ENCODE assay signal across 9 mouse cellular contexts in the genomic region with DNA sequence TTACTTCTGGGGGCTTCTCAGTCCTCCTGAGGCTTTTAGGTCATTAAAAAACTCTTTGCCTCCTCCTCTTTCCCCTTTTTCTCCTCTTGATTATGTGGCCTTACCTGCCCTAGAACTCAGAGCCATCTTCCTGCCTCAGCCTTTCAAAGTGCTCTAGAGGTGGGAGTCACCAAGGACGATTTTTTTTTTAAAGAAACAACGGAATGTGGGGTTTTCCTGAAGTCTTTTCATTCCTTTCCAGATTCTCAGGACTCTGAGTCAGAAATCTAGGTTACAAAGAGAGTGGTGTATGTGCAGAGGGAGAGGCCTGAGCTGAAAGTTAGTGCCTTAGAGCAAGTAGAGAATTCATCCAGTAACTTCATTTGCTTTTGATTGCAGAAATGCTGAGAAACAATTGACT. TPM values are rescaled to one million over a fixed set of nuclear protein-coding genes. Genes with fewer than 3 reads are reported as not detected.
DNase-seq lines count a peak whose midpoint lies in the region; ATAC-seq and TF ChIP-seq lines count a peak whose summit lies in the region.
"Had no signal": no experiment of that assay in that cellular context is flagged by ENCODE, and none has a peak within 500 bp of the region (broad histone marks: within the 10 kb centered on the region; RNA-seq: fewer than 3 reads in every experiment).

No protein-coding gene starts in this region.

- peak overlapping the region; percentile 100 for H3K27ac ChIP-seq in heart, embryonic 13.5 days (replicated peaks)
- H3K27ac ChIP-seq in ES-Bruce4 (ENCODE audit: insufficient read depth, low read length), result peak overlapping the region; percentile 22; the same call in 1 of the 2 replicates
- peak overlapping the region; percentile 99 for H3K27ac ChIP-seq in forebrain, postnatal 0 days (ENCODE audit: low read depth, low read length)
- H3K27ac ChIP-seq in midbrain, embryonic 10.5 days (replicated peaks), result peak overlapping the region; percentile 99

- no peak for DNase-seq in heart, postnatal 14 days
- no peak for DNase-seq in forebrain, postnatal 0 days
- no peak for DNase-seq in midbrain, embryonic 10.5 days (ENCODE audit: low spot score)
- no peak for DNase-seq in cerebellum, postnatal 36 days
- DNase-seq in layer of hippocampus, postnatal 10 days (ENCODE audit: low spot score in 2 of 2), result no peak
- no peak for DNase-seq in thymus, postnatal 14 days

- no peak for ATAC-seq in heart, embryonic 13.5 days (ENCODE audit: extremely low read depth, insufficient number of reproducible peaks, low FRiP score, low TSS enrichment)
- ATAC-seq in forebrain, postnatal 0 days, result no peak

- peak overlapping the region; percentile 75 for H3K4me3 ChIP-seq in heart, embryonic 13.5 days
- no peak overlapping the region for H3K4me3 ChIP-seq in ES-Bruce4 (ENCODE audit: low read depth, low read length)
- peak overlapping the region; percentile 75; the same call in 1 of the 2 replicates for H3K4me3 ChIP-seq in forebrain, postnatal 0 days (ENCODE audit: low read depth, low read length)
- H3K4me3 ChIP-seq in midbrain, embryonic 10.5 days, result peak overlapping the region; percentile 88

- H3K4me1 ChIP-seq in heart, embryonic 13.5 days, result peaks cover 71% of the 10 kb centered on the region
- peaks cover 4% of the 10 kb centered on the region for H3K4me1 ChIP-seq in ES-Bruce4 (ENCODE audit: control insufficient read depth, insufficient read depth, low read length)
- peaks cover 14% of the 10 kb centered on the region for H3K4me1 ChIP-seq in forebrain, postnatal 0 days (ENCODE audit: insufficient read depth)
- H3K4me1 ChIP-seq in midbrain, embryonic 10.5 days, result peaks cover 42% of the 10 kb centered on the region

- H3K9me3 ChIP-seq in heart, embryonic 13.5 days, result no peaks in the 10 kb centered on the region
- H3K9me3 ChIP-seq in ES-Bruce4 (replicated peaks; ENCODE audit: control insufficient read depth, insufficient read depth, low read length, poor library complexity, severe bottlenecking), result no peaks in the 10 kb centered on the region
- H3K9me3 ChIP-seq in forebrain, postnatal 0 days (ENCODE audit: low read length), result no peaks in the 10 kb centered on the region
- H3K9me3 ChIP-seq in midbrain, embryonic 10.5 days (replicated peaks), result no peaks in the 10 kb centered on the region

- TF ChIP-seq POLR2A in ES-Bruce4 (IDR thresholded peaks at IDR 0.05; ENCODE audit: insufficient read depth, low read length), result no peak

- TF ChIP-seq CTCF in ES-Bruce4 (IDR thresholded peaks at IDR 0.05; ENCODE audit: low read depth, low read length), result no peak
- TF ChIP-seq CTCF in forebrain, postnatal 0 days (IDR thresholded peaks at IDR 0.05; ENCODE audit: low read depth), result no peak

- peak overlapping the region; percentile 94 for H3K9ac ChIP-seq in heart, embryonic 13.5 days
- H3K9ac ChIP-seq in ES-Bruce4 (ENCODE audit: low read depth, poor library complexity, severe bottlenecking), result peak overlapping the region; percentile 19
- peak overlapping the region; percentile 93; the same call in 1 of the 2 replicates for H3K9ac ChIP-seq in forebrain, postnatal 0 days

- intact Hi-C loops in heart, postnatal 14 days (cut with DNase I), result loop anchor here (2.0 kb wide), 1 partner anchor 37 kb away; a partner anchor contains a TSS

- peaks cover 8% of the 10 kb centered on the region for H3K36me3 ChIP-seq in heart, embryonic 13.5 days
- H3K36me3 ChIP-seq in ES-Bruce4 (ENCODE audit: control insufficient read depth, insufficient read depth, low read length, poor library complexity, severe bottlenecking), result no peaks in the 10 kb centered on the region; the same call in 1 of the 2 replicates
- no peaks in the 10 kb centered on the region for H3K36me3 ChIP-seq in forebrain, postnatal 0 days (ENCODE audit: insufficient read depth)
- peaks cover 37% of the 10 kb centered on the region for H3K36me3 ChIP-seq in midbrain, embryonic 10.5 days

- TF ChIP-seq EP300 in ES-Bruce4 (IDR thresholded peaks at IDR 0.05; ENCODE audit: insufficient read depth, low read depth, low read length), result no peak

- H3K27me3 ChIP-seq in heart, embryonic 13.5 days (replicated peaks), result no peaks in the 10 kb centered on the region
- no peaks in the 10 kb centered on the region for H3K27me3 ChIP-seq in ES-Bruce4 (ENCODE audit: control insufficient read depth, insufficient read depth, low read length, poor library complexity, severe bottlenecking)
- no peaks in the 10 kb centered on the region for H3K27me3 ChIP-seq in forebrain, postnatal 0 days (ENCODE audit: insufficient read depth, low read length)
- H3K27me3 ChIP-seq in midbrain, embryonic 10.5 days (ENCODE audit: low read depth, poor library complexity, severe bottlenecking), result no peaks in the 10 kb centered on the region

- H3K4me2 ChIP-seq in heart, embryonic 13.5 days, result peak overlapping the region; percentile 91
- peak overlapping the region; percentile 74 for H3K4me2 ChIP-seq in forebrain, postnatal 0 days (ENCODE audit: low read depth)

- 51% methylated on average over 2 of the region's 2 CpGs for WGBS in heart, embryonic 13.5 days
- 34% methylated on average over 2 of the region's 2 CpGs for WGBS in forebrain, postnatal 0 days
- 62% methylated on average over 2 of the region's 2 CpGs for WGBS in midbrain, embryonic 10.5 days

RNA-seq across cellular contexts. Expression of a gene that starts 37.8 kb away (rescaled TPM):
- polyA plus RNA-seq in heart, embryonic 13.5 days (2015; fragmentation: Nextera tagmentation; extraction: Ambion mirVana), result 39.7 and 41.7 TPM in 2 replicates
- 10 to 100 TPM; 90.0 to 95.3 TPM for total RNA-seq in heart, postnatal 14 days (2021)
- polyA plus RNA-seq in ES-Bruce4 (2011; ENCODE audit: insufficient read depth, insufficient read length, low read depth, missing spikeins), result 160 and 170 TPM in 2 replicates
- 58.3 and 74.2 TPM in 2 replicates for total RNA-seq in forebrain, postnatal 0 days (2014; rRNA removed)
- 18.1 and 24.3 TPM in 2 replicates for polyA plus RNA-seq in forebrain, postnatal 0 days (2015; fragmentation: Nextera tagmentation; extraction: Ambion mirVana)
- 76.9 and 91.8 TPM in 2 replicates for polyA plus RNA-seq in midbrain, embryonic 10.5 days (2016; fragmentation: Nextera tagmentation; extraction: Ambion mirVana)
- 10 to 100 TPM; 64.7 to 71.6 TPM for total RNA-seq in layer of hippocampus, postnatal 10 days (2021)

RNA-seq across cellular contexts. Expression of a gene that starts 38.0 kb away (rescaled TPM):
- 4.1 and 5.1 TPM in 2 replicates for polyA plus RNA-seq in heart, embryonic 13.5 days (2015; fragmentation: Nextera tagmentation; extraction: Ambion mirVana)
- 1 to 10 TPM; 2.9 to 3.9 TPM for total RNA-seq in heart, postnatal 14 days (2021)
- polyA plus RNA-seq in ES-Bruce4 (2011; ENCODE audit: insufficient read depth, insufficient read length, low read depth, missing spikeins), result 6.7 and 7.5 TPM in 2 replicates
- total RNA-seq in forebrain, postnatal 0 days (2014; rRNA removed), result 4.8 and 5.4 TPM in 2 replicates
- polyA plus RNA-seq in forebrain, postnatal 0 days (2015; fragmentation: Nextera tagmentation; extraction: Ambion mirVana), result 9.1 and 10.6 TPM in 2 replicates
- 10.6 and 12.7 TPM in 2 replicates for polyA plus RNA-seq in midbrain, embryonic 10.5 days (2016; fragmentation: Nextera tagmentation; extraction: Ambion mirVana)
- 1 to 10 TPM; 5.2 to 6.5 TPM for total RNA-seq in layer of hippocampus, postnatal 10 days (2021)
- polyA plus RNA-seq: erythroblast, embryonic 14.5 days had no signal

RNA-seq across cellular contexts. Expression of a gene that starts 46.8 kb away (rescaled TPM):
- polyA plus RNA-seq in heart, embryonic 13.5 days (2015; fragmentation: Nextera tagmentation; extraction: Ambion mirVana), result 1.5 and 1.9 TPM in 2 replicates
- 1 to 10 TPM; 5.1 to 6.4 TPM for total RNA-seq in heart, postnatal 14 days (2021)
- polyA plus RNA-seq in ES-Bruce4 (2011; ENCODE audit: insufficient read depth, insufficient read length, low read depth, missing spikeins), result 6.3 TPM in 2 replicates
- total RNA-seq in forebrain, postnatal 0 days (2014; rRNA removed), result 9.5 and 11.2 TPM in 2 replicates
- 1.7 and 2.8 TPM in 2 replicates for polyA plus RNA-seq in forebrain, postnatal 0 days (2015; fragmentation: Nextera tagmentation; extraction: Ambion mirVana)
- 3.8 and 4.1 TPM in 2 replicates for polyA plus RNA-seq in midbrain, embryonic 10.5 days (2016; fragmentation: Nextera tagmentation; extraction: Ambion mirVana)
- 10 to 100 TPM; 11.1 to 11.9 TPM for total RNA-seq in layer of hippocampus, postnatal 10 days (2021)

Comparison
In these comparisons a context has a peak if more than half of its experiments do, and no peak if none do; other contexts are left out.
1. H3K27ac ChIP-seq: peak in every context shown above with its lines; median percentile 100 in heart, embryonic 13.5 days; 99 in forebrain, postnatal 0 days; 99 in midbrain, embryonic 10.5 days; 22 in ES-Bruce4.
2. H3K9ac ChIP-seq: peak in every context shown above with its lines; median percentile 94 in heart, embryonic 13.5 days; 93 in forebrain, postnatal 0 days; 19 in ES-Bruce4.